8 mouse cellular contexts compared by ENCODE assay signal in the genomic region with DNA sequence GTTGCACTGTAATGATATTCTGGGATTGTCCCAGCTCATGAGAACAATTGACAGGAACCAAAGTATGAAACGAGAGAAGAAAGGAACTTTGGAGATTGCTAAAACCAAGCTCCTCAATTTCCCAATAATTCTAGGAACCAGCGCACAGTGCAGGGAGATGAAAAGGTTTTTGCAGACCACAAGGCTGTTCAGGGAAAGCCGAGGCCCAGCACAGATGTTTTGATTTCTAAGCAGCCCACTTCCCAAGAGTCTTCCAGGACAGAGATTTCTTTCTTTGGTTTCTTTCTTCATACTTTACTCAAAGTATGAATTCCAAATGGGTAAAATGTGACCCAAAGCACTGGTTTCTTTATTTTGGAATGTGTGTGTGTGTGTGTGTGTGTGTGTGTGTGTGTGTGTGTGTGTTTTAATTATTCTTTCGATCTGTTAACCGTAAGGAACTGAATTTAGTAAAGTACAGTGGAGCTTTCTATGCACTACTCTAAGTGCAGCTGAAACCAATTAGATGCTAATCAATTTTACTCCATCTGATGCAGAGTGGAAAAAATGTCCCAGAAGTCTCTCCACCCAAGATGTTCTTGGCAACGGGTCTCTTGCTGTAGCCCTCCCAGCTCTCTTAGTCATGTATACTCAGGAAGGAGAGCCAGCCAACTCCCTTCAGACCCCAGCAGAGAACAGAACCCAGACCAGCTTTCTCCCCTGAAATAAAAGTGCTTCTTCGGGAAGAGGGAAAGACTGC. TPM values are rescaled to one million over a fixed set of nuclear protein-coding genes. Genes with fewer than 3 reads are reported as not detected.
DNase-seq lines count a peak whose midpoint lies in the region; ATAC-seq lines count a peak whose summit lies in the region.

No protein-coding gene starts in this region.

- peaks cover 38% of the 10 kb centered on the region for H3K4me1 ChIP-seq in lung, embryonic 15.5 days
- peaks cover 3% of the 10 kb centered on the region; the same call in 1 of the 2 replicates for H3K4me1 ChIP-seq in forebrain, embryonic 12.5 days
- peaks cover 5% of the 10 kb centered on the region for H3K4me1 ChIP-seq in stomach, embryonic 14.5 days (ENCODE audit: control insufficient read depth, insufficient read depth, low read length)

- H3K9ac ChIP-seq in lung, embryonic 15.5 days, result no peak overlapping the region
- H3K9ac ChIP-seq in forebrain, embryonic 12.5 days, result no peak overlapping the region
- no peak overlapping the region for H3K9ac ChIP-seq in stomach, embryonic 14.5 days (replicated peaks; ENCODE audit: low read depth, low read length)

- no peaks in the 10 kb centered on the region for H3K36me3 ChIP-seq in lung, embryonic 15.5 days
- H3K36me3 ChIP-seq in forebrain, embryonic 12.5 days (replicated peaks), result no peaks in the 10 kb centered on the region
- no peaks in the 10 kb centered on the region for H3K36me3 ChIP-seq in stomach, embryonic 14.5 days (ENCODE audit: control insufficient read depth, insufficient read depth, low read length)

- H3K27ac ChIP-seq in lung, embryonic 15.5 days, result peak overlapping the region; percentile 63
- peak overlapping the region; percentile 10; the same call in 1 of the 2 replicates for H3K27ac ChIP-seq in forebrain, embryonic 12.5 days
- peak overlapping the region; percentile 61 for H3K27ac ChIP-seq in stomach, embryonic 14.5 days (ENCODE audit: low read length)

- no peaks in the 10 kb centered on the region for H3K9me3 ChIP-seq in lung, embryonic 15.5 days
- H3K9me3 ChIP-seq in forebrain, embryonic 12.5 days, result no peaks in the 10 kb centered on the region
- H3K9me3 ChIP-seq in stomach, embryonic 14.5 days (ENCODE audit: control insufficient read depth, low read depth, low read length), result no peaks in the 10 kb centered on the region

- intact Hi-C loops in heart, postnatal 14 days (cut with DNase I), result no loop called here

- ATAC-seq in lung, embryonic 15.5 days (ENCODE audit: borderline replicate concordance, extremely low read depth, low FRiP score, low TSS enrichment), result peak; percentile 62; the same call in 1 of the 2 replicates
- ATAC-seq in forebrain, embryonic 12.5 days (ENCODE audit: low FRiP score), result no peak
- peak; percentile 69; the same call in 1 of the 2 replicates for ATAC-seq in stomach, embryonic 14.5 days (ENCODE audit: insufficient number of reproducible peaks, insufficient read depth, low FRiP score, low read depth)
- no peak for ATAC-seq in cerebellum, adult (ENCODE audit: insufficient number of reproducible peaks, low FRiP score, low TSS enrichment)

- no peak overlapping the region for H3K4me2 ChIP-seq in lung, embryonic 15.5 days
- H3K4me2 ChIP-seq in forebrain, embryonic 12.5 days, result no peak overlapping the region
- no peak overlapping the region for H3K4me2 ChIP-seq in stomach, embryonic 14.5 days (replicated peaks; ENCODE audit: low read depth, low read length)

- 55% methylated on average over 7 of the region's 7 CpGs for WGBS in lung, embryonic 15.5 days
- 67% methylated on average over 7 of the region's 7 CpGs for WGBS in forebrain, embryonic 12.5 days
- 52% methylated on average over 7 of the region's 7 CpGs for WGBS in stomach, embryonic 14.5 days

- no peak overlapping the region for H3K4me3 ChIP-seq in lung, embryonic 15.5 days
- no peak overlapping the region for H3K4me3 ChIP-seq in forebrain, embryonic 12.5 days (replicated peaks)
- H3K4me3 ChIP-seq in stomach, embryonic 14.5 days (ENCODE audit: low read depth, low read length), result no peak overlapping the region

- H3K27me3 ChIP-seq in lung, embryonic 15.5 days, result no peaks in the 10 kb centered on the region
- no peaks in the 10 kb centered on the region for H3K27me3 ChIP-seq in forebrain, embryonic 12.5 days
- no peaks in the 10 kb centered on the region for H3K27me3 ChIP-seq in stomach, embryonic 14.5 days (ENCODE audit: control insufficient read depth, insufficient read depth, low read length)

- DNase-seq in lung, postnatal 14 days, result no peak
- peak; percentile 20 to 30 for DNase-seq in heart, postnatal 14 days
- no peak for DNase-seq in B cell, adult 2 months
- no peak for DNase-seq in cerebellum, postnatal 36 days

RNA-seq across cellular contexts. Expression of a gene that starts 44.5 kb away (rescaled TPM):
- polyA plus RNA-seq in lung, embryonic 15.5 days (2015; fragmentation: Nextera tagmentation; extraction: Ambion mirVana), result 520 and 550 TPM in 2 replicates
- polyA plus RNA-seq in forebrain, embryonic 12.5 days (2016; fragmentation: Nextera tagmentation; extraction: Ambion mirVana), result 146 and 173 TPM in 2 replicates
- 100 to 1,000 TPM; 221 to 228 TPM for total RNA-seq in heart, postnatal 14 days (2021)
- polyA plus RNA-seq in stomach, embryonic 14.5 days (2014; fragmentation: Nextera tagmentation; extraction: Ambion mirVana), result 519 and 542 TPM in 2 replicates

Comparison
In these comparisons a context has a peak if more than half of its experiments do, and no peak if none do; other contexts are left out.
1. ATAC-seq: peak in lung, embryonic 15.5 days (single experiment) and stomach, embryonic 14.5 days (single experiment); none in forebrain, embryonic 12.5 days (single experiment) and cerebellum, adult (single experiment).
2. H3K27ac ChIP-seq: peak in every context shown above with its lines; median percentile 63 in lung, embryonic 15.5 days; 61 in stomach, embryonic 14.5 days; 10 in forebrain, embryonic 12.5 days.
3. DNase-seq: peak in heart, postnatal 14 days (2 of 2); none in lung, postnatal 14 days (single experiment), B cell, adult 2 months (0 of 2) and cerebellum, postnatal 36 days (0 of 2).